Mouse (Mus musculus): ENCODE data around the gene 4930432K21Rik.

4930432K21Rik gene

DNA sequence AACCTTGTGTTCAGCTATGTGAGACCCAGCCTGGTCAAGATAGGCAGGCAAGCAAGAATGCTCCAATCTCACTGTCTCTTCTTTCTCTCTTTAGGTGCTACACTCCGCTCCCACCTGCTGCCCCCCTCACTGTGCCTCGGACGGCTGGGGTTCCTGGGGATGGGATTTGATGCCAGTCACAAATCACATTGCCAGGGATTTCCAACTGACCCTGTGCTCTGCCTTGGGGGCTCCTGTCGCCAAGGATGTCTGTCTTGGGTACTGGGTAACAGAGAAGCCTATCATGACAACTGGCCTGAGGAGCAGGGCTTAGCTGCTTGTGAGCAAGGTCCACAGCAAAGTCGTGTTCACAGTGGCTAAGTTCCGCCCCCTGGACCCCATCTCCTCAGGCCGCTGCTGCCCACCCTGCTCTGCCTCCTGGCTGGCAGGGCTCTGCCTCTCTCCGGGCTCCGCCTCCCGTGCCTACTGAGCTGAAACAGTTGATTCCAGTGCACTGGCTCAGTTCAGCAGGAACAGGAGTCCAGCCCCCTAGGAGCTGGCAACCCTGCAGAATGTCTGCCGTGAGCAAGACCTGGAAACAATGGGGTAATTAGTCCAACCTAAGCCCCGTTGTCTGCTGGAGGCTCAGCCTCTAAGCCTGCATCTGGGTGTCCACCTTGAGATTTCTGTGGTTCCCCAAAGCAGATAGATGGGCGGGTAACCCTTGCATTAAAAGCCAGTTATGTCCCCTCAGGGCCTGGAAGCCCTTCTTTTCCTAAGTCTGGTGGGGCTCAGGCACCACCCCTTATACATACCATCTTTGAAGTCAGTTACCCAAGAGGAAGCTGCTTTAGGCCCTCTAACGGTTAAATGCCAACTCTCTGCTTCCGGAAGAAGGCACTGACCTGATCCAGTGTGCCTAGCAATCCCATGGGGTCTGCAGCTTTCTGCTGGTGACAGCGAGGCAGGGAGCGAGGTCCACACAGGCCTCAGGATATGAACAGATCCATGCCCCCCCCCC, 60.9 kb downstream of the 4930432K21Rik start:
- no peak for DNase-seq (ENCODE audit: low spot score)

GRCm38 (mm10) chr8:84210167-84210791, 62.5 kb downstream of the 4930432K21Rik start:
- DNase-seq (ENCODE audit: low spot score) = no peak

DNA sequence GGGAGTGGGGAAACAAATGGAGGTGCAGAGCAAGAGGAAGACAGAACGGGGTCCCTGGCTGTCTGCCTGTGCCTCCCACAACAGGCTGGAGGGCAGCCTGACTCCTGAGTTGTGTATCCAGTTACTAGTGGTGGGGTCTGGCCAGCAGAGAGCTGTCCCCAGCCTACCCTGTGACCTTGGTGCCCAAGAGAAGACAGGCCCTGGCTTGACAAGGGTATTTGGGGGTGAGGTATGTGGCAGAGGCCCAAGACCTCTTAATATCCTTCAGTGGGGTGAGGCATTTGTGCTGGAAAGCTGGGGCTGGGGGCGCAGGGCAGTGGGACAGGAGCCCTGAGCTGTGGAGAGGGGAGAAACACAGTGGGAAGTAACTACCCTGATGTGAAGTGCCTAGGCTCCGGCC, 63.4 kb downstream of the 4930432K21Rik start:
- no peak for DNase-seq (ENCODE audit: low spot score)

DNA sequence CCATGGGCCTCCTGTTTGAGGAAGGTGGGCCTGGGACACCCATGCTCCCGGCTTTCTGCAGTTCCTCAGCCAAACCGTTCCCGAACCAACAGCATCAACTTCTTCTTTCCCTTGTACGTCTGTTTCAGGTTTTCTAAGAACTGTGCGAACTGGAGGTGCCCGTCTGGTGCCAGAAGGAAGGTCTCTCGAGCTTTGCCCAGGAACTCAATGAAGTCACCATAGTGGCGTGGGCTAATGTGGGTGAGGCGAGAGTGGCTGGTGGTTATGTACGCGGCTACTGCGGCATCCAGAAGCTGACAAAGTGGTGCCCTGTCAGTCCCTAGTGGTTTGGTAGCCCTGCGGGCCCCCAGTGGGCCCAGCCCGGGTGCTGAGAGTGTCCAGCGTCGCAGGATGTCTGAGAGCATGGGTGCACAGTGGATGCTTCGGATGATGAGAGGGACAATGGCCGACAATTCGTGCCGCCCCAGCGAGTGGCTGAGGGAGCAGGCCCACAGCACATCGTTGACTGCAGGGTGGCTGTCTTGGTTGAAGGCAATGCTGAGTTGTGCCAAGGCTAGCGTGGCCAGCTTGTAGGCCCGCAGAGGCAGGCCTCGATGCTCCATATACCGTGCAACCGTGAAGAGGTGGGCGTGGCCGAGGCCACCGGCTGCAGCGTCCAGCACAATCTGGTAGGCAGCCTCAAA, 64.2 kb downstream of the 4930432K21Rik start:
- DNase-seq (ENCODE audit: low spot score) = no peak

- no peak for DNase-seq (ENCODE audit: low spot score)
These were observed 65.5 kb downstream of the 4930432K21Rik start for GRCm38 (mm10) chr8:84213277-84213676.

DNA sequence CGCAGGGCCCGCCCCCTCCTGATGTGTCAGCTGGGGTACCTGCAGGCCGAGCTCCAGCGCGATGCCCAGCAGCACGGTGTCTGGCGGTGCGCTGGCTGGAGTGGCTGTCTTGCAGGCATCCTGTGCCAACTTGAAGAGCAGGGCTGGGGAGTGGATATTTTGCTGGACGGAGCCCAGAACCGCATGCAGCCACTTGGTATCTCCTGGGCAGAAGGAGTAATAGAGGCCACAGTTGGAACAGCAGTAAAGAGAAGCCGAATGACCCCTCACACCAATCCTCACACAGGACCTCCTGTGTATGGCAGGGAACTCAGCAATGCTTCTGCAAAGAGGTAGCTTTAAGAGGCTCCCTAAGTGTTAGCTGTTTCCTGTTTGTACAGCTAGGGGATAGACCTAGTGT, 69.4 kb downstream of the 4930432K21Rik start:
- no peak for DNase-seq (ENCODE audit: low spot score)

DNA sequence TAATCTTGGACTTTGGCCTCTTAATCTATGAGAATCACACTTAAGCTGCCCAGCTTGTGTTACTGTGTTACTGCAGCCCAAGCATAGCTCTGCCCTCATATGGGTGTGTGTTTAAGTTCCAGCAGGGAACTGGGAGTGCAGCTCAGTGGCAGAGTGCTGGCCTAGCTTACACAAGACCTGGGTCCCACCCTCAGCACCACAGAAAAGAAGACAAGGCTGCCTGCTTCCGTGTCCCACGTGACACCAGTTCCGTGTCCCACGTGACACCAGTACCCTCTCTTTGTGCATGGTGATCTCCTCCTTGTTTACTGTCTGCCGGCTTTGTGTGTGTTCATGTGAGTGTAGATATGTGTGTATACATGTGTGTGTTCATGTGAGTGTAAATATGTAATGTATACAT, 70.3 kb downstream of the 4930432K21Rik start:
- DNase-seq (ENCODE audit: low spot score) = no peak

DNA sequence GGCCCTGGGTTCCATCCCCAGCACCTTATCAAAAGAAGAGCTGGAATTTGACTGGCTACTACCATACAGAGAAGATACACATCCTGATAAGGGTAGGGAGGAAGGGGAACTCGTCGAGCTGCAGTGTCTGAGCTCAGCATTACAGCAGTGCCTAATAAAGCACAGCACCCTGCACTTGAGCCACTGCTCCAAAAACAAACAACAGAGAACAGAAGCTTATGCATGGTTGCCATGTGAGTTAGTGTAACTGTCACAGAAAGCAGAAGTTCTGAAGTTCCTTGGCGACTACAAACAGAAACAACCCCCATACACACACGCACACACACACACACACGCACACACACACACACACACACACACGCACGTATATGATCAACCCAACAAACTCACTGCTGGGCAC, 72.3 kb downstream of the 4930432K21Rik start:
- DNase-seq (ENCODE audit: low spot score) = no peak

Measured in ovary, adult 18-20 months (tissue).